Mouse (Mus musculus) layer of hippocampus, adult 18-20 months (tissue): ENCODE data around the gene Neurl1b. TPM values are rescaled to one million over a fixed set of nuclear protein-coding genes. Genes with fewer than 3 reads are reported as not detected.
A peak's percentile ranks its signal among the peaks of the same experiment; 100 is the strongest.

Experiments
- DNase-seq, 2 experiments: peaks; one replicate each; pipeline ENCODE4 v3.0.0; 2022; ENCODE audit warnings: low spot score in 2 of 2
- total RNA-seq, 2 experiments: library from RNA; stranded (reverse); gene quantifications; 2 replicates each; pipeline ENCODE4 v1.2.3; 2021

Neurl1b gene
- total RNA-seq, 2 experiments from 2014 or later, result 80.4 to 80.8 TPM

- DNase-seq, result peak in 1 of 2 experiments; percentile 38
Measured at GRCm38 (mm10) chr17:26451651-26452295, 37.1 kb downstream of the Neurl1b start.

DNA sequence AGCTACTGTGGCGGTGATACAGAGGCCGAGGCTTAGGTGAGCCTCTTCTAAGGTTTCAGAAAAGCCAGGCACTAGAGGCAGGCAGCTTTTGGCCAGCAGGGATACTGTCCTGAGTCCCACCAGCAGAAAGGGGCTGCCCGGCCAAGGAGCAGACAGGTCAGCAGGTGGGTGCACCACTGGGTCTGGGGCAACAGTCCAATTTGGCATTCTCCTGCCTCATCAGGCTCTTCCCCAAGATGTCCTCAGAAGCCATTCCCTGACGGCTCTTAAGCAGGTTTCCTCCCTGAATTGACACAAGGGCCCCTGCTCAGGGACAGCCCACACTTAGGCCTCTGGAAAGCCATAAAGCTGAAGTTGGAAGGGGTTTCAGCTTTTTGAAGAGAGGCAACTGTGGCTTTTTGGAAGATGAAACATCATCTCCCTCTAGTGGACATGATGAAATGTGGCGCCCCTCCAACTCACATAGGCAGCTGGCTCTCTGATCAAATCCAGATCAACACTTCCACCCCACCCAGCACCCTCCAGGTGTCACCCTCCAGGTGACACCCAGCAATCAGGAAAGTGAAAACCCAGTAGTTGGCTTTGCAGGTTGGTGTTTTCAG lies 37.8 kb downstream of the Neurl1b start:
- peak; percentile 39 to 86 for DNase-seq

DNA sequence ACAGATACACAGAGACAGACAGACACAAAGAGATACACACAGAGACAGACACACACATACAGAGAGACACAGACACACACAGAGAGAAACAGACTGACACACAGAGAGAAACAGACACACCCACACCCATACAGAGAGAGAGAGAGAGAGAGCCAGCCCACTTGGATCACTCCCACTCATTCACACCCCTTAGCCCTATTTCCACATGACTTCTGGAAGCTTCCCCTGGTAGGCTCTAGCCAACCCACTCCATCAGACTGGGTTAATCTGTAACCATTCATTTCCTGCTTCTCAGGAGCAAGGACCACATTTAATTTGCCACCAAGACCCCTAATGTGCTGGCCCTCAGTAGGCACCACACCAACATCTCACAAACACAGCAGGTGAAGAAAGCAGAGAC lies 42.9 kb downstream of the Neurl1b start:
- DNase-seq, result no peak

GRCm38 (mm10) chr17:26458049-26458448 lies 43.4 kb downstream of the Neurl1b start:
- DNase-seq, result no peak

GRCm38 (mm10) chr17:26462634-26463170 lies 48.1 kb downstream of the Neurl1b start:
- peak; percentile 59 to 86 for DNase-seq

DNA sequence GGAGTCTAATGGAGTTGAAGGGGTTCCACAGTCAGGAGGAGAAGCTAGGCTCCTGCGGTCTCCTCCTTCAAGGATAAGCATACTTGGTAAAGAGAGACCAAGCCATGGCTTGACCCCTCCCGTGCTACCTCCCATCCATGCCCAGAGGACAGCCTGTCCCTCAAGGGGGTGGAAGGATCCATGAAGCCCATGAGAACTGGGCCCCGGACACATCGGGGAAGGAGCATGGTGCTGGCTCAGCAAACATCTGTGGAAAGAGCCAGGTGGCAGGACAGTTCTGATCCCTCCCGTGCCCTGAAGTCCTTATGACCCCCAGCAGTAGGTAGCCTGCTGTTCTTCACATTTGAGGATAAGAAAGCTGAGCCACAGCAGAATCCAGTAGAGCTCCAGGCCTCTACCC lies 48.8 kb downstream of the Neurl1b start:
- no peak for DNase-seq

GRCm38 (mm10) chr17:26463984-26464383 lies 49.4 kb downstream of the Neurl1b start:
- no peak for DNase-seq

DNA sequence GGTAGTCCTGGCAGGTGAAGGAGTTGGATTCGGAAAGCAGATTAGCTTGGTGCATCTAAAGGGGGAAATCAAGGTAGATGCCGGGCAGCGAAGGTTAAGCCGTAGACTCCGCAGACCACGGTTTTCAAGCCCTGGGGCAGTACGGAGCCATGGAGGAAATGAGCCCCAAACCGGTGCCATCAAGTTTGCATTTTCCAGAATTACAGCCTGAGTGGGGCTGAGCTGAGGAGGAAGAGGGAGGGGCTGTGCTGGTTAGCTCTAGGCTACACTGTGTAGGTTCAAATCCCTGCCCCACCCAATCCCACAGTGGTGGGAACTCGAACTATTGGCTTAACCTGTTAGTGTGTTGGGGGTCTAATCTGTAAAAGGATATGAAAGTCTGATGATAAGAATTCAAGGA lies 49.9 kb downstream of the Neurl1b start:
- no peak for DNase-seq

GRCm38 (mm10) chr17:26464972-26465371 lies 50.3 kb downstream of the Neurl1b start:
- DNase-seq, result no peak

DNA sequence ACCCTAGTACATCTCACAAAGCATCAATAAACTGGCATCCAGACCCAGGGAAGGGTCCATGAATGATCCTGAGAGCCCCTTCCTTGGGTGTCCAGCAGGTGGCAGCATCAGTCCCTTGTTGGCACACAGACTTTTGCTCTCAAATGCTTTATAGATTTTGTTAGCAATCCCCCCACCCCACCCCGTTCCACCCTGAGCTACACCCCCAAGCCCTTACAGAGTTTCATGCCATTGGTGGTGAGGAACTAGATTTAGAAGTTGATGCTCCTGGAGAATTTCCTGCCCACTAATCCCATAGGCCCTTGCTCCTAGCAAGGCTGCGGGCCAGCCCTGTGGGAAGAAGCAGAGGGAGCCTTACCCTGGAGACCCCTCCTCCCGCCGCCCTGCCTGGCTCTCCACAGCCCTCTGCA lies 52.1 kb downstream of the Neurl1b start:
- peak; percentile 54 to 83 for DNase-seq

- DNase-seq, result no peak
Measured at GRCm38 (mm10) chr17:26467619-26468018, 53.0 kb downstream of the Neurl1b start.

DNA sequence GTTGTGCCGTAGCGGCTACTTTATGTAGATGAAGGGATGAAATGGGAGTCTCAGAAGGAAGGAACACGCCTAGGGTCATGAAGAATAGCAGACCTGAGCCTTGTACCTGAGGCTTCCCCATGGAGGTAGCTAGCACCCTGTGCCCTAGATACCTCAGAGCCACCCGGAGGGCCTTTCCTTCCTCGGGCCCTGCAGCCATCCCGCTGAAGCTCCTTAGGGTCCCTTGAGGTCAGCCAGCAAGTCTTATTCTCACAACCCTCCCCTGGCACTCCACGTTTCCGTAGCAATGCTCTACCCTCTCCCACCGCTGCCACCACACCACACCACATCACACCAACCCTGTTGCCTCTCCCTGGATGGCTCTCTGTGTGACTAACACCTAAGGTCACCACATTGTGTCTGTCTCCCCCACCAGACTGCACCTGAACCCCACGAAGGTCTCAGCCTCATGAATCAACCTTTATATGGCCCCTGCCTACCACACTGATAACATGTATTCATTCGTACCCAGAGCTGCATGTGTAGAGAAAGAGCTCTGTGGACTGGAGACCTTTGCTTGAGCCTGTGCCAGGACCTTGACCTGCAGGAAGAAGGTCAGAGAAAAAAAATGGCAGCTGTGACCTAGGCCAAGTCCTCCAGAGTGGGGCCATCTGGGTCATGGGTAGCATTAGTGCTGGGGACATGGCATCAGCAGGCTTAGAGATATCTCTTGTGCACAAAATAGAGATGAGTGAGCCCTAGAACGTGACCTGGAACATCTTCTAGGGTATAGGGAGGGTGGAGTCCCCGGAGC lies 53.7 kb downstream of the Neurl1b start:
- no peak for DNase-seq

- no peak for DNase-seq
Measured at GRCm38 (mm10) chr17:26476871-26477270, 62.2 kb downstream of the Neurl1b start.

DNA sequence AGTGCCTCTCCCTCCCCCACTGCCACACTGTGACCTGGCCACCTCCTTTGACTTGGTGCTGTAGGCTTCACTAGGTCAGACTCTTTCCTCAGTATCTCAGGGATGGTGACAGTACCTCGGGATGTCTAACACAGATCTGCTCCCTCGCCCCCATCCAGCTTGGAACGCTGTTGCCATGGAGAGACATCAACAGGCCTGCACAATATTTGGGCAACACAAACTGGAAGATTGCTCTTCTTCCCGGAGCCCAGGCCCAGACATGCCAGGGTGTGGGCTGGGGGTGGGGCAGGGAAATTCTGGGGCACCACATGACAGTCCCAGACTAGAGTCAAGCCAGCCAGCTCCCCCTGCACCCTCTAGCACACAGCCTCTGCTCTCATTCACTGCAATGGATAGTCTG lies 64.0 kb downstream of the Neurl1b start:
- DNase-seq, result peak in 1 of 2 experiments; percentile 23

DNA sequence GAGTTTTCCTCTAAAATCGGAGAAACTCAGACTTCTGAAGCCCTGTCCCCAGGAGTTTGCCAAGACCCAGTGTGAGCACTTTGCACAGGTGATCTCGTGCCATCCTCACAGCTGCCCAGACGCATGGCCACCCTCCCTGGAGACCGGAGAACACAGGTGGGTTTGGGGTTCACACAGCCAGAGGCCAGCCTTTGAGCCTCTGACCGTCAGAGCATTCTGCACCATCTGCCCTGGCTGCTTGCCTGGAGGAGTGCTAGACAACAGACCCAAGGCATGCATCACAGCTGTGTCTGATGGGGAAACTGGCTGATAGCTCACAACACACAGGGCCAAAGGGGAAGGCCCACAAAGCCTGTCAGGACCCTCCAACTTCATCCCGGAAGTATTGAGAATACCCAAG lies 65.0 kb downstream of the Neurl1b start:
- DNase-seq, result no peak

DNA sequence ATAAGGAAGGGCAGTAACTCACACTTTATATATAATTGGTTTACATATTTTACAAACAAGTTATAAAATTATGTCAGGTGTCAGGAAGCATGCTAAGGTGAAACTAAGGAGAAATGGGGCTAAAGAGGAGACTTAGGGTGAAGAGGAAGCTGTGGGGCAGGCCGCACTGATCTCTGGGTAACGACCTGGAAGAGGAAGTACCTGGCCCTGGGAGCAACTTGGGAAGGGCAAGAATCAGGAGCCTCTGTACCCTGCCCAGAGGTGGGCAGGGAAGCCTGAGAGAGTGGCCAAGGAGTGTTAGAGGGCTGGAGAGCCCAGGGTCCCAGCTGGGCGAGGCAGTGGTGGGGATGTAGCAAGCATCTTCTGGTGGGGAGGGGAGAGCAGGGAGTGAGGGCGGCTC lies 66.3 kb downstream of the Neurl1b start:
- DNase-seq, result no peak

GRCm38 (mm10) chr17:26484626-26485421 lies 70.2 kb downstream of the Neurl1b start:
- DNase-seq, result no peak

DNA sequence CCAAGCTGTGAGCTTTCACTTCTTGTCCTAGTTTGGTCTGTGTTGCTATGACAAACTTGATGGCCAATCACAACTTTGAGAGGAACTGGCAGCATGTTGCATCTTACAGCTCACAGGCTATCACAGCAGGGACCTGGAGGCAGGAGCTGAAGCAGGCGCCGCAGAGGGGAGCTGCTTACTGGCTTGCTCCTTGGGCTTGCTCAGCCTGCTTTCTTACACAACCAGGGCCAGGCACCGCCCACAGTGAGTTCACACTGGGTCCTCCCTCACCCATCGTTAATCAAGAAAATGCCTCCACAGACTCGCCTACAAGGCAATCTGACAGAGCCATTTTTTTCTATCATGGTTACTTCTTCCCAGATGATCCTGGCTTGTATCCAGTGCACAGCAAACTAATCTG lies 72.6 kb downstream of the Neurl1b start:
- no peak for DNase-seq

GRCm38 (mm10) chr17:26487917-26488316 lies 73.3 kb downstream of the Neurl1b start:
- DNase-seq, result no peak

DNA sequence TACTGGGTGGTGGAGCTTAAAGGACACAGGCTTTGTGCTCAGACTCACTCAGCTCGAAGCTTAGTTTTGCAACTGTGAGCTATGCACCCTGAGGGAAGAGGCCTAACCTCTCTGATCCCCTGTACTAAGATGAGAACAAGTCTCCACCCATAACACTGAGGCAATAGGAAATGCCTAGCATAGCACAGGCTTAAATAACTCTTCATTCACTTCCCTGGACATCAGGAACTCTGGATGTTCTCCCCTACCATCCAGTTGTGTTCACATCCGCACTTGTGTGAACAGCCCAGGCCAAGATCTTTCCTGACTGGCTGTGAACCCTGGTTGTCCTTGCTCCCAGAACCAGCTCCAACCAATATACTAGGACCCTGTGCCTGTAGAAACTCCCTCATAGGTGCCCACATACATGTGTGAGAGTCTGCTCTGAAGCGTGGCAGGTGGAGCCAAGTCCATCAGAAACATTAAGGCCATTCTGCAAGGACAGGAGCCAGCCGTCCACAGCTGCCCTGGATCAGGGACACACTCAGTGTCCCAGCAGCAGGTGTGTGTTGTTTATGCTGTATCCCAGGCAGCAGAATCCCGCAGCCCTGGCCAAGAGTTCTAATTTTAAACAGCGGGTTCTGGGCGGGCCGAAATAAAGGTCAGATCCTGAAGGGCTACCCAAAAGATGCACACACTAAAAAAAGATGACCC lies 74.2 kb downstream of the Neurl1b start:
- no peak for DNase-seq

GRCm38 (mm10) chr17:26490072-26490471 lies 75.4 kb downstream of the Neurl1b start:
- no peak for DNase-seq
